Mouse (Mus musculus) forebrain, embryonic 11.5 days (tissue): Measurements from ENCODE around the gene Hspa1a. TPM values are rescaled to one million over a fixed set of nuclear protein-coding genes. Genes with fewer than 3 reads are reported as not detected.
"Not testable (repeated sequence)": the region's sequence is repeated elsewhere in the genome, so short reads cannot be mapped to it uniquely, and the experiment has no call there.

ENCODE experiments used
- ATAC-seq: fragments of 200-750 bp; cut with Nextera tagmentation; replicated peaks from 2 replicates; pipeline ENCODE4 v1.8.0; 2017; ENCODE audit warnings: moderate TSS enrichment; ENCODE audit not compliant: low FRiP score
- DNase-seq: peaks from one replicate; pipeline ENCODE4 v3.0.0-alpha.2; 2017; ENCODE audit warnings: low spot score
- H3K27ac ChIP-seq: fragments of 300-500 bp; sonication (generic); 2 replicates; pipeline ENCODE4 v1.5.1; 2014; ENCODE audit warnings: low read depth, low read length
- H3K27me3 ChIP-seq: fragments of 300-500 bp; sonication (generic); 2 replicates; pipeline ENCODE4 v1.6.1; 2014; ENCODE audit warnings: mild to moderate bottlenecking, low read length, mixed read lengths; ENCODE audit not compliant: control insufficient read depth, insufficient read depth
- H3K36me3 ChIP-seq: fragments of 300-500 bp; sonication (generic); 2 replicates; pipeline ENCODE4 v1.6.1; 2014; ENCODE audit warnings: mild to moderate bottlenecking, low read length, moderate library complexity, mixed read lengths; ENCODE audit not compliant: control insufficient read depth, insufficient read depth
- H3K4me1 ChIP-seq: fragments of 300-500 bp; sonication (generic); replicated peaks from 2 replicates; pipeline ENCODE4 v1.6.1; 2014; ENCODE audit warnings: low read length, mixed read lengths; ENCODE audit not compliant: control insufficient read depth, insufficient read depth
- H3K4me2 ChIP-seq: fragments of 300-500 bp; sonication (generic); 2 replicates; pipeline ENCODE4 v1.6.1; 2014; ENCODE audit warnings: low read depth, mild to moderate bottlenecking, low read length, moderate library complexity, mixed read lengths; ENCODE audit not compliant: severe bottlenecking
- H3K4me3 ChIP-seq: fragments of 300-500 bp; sonication (generic); 2 replicates; pipeline ENCODE4 v1.5.1; 2014; ENCODE audit warnings: low read depth, low read length
- H3K9ac ChIP-seq: fragments of 300-500 bp; sonication (generic); 2 replicates; pipeline ENCODE4 v1.6.1; 2014; ENCODE audit warnings: low read length
- H3K9me3 ChIP-seq: fragments of 300-500 bp; sonication (generic); 2 replicates; pipeline ENCODE4 v1.6.1; 2016; ENCODE audit warnings: low read length, mixed read lengths; ENCODE audit not compliant: control insufficient read depth
- WGBS: fragments of 180-500 bp; shearing (Covaris S2); extraction: QIAGEN DNeasy Blood & Tissue Kit; methylation state at CpG from one replicate; pipeline ENCODE4 v1.1.7; 2014; 5-methylcytosine and 5-hydroxymethylcytosine counted together
- polyA plus RNA-seq: library from polyadenylated mRNA; unstranded; fragments of >200 nt; fragmentation: Nextera tagmentation; extraction: Ambion mirVana; gene quantifications from 2 replicates; pipeline ENCODE4 v1.2.1, GENCODE M21; 2014

The Hspa1a gene
- polyA plus RNA-seq, 1 experiment from 2014 or later = 1.6 TPM

DNA sequence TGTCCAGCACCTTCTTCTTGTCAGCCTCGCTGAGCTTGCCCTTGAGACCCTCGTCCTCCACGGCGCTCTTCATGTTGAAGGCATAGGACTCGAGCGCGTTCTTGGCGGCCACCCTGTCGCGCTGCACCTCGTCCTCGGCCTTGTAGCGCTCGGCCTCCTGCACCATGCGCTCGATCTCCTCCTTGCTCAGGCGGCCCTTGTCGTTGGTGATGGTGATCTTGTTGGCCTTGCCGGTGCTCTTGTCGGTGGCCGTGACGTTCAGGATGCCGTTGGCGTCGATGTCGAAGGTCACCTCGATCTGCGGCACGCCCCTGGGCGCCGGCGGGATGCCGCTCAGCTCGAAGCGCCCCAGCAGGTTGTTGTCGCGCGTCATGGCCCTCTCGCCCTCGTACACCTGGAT is 14.7 kb downstream of the Hspa1a start:
- not testable (repeated sequence) for H3K27me3 ChIP-seq, H3K9me3 ChIP-seq, ATAC-seq, DNase-seq, H3K27ac ChIP-seq, H3K4me1 ChIP-seq, H3K4me2 ChIP-seq, H3K4me3 ChIP-seq, H3K9ac ChIP-seq, H3K36me3 ChIP-seq
- WGBS = 24% methylated on average over 27 of the region's 40 CpGs

DNA sequence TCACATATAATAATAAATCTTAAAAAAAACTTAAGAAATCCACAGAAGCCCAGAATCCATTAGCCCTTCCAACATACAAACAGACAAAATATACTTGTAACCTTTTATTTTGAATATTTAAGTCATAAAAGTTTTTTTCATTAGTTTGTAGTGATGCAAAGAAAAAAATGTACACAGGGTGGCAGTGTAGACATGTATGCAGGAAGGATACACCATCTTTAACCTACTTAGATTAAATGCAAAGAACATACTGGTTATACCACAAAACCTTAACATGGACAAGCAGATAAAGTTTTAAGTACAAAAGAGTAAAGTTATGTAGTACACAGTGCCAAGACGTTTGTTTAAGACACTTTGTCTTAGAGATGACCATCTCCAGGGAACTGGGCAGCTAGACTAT is 15.6 kb downstream of the Hspa1a start:
- Histone ChIP-seq H3K4me1 (peaks cover 6% of the 10 kb centered on the region; the same call in 1 of the 2 replicates), H3K27ac (no peak overlapping the region), H3K4me3 (no peak overlapping the region), H3K9me3 (no peaks in the 10 kb centered on the region), H3K4me2 (no peak overlapping the region), H3K9ac (no peak overlapping the region), H3K27me3 (peaks cover 8% of the 10 kb centered on the region; the same call in 1 of the 2 replicates), H3K36me3 (no peaks in the 10 kb centered on the region)
- DNase-seq (no peak), ATAC-seq (no peak)
- 46% methylated on average over 1 of the region's 1 CpGs for WGBS

DNA sequence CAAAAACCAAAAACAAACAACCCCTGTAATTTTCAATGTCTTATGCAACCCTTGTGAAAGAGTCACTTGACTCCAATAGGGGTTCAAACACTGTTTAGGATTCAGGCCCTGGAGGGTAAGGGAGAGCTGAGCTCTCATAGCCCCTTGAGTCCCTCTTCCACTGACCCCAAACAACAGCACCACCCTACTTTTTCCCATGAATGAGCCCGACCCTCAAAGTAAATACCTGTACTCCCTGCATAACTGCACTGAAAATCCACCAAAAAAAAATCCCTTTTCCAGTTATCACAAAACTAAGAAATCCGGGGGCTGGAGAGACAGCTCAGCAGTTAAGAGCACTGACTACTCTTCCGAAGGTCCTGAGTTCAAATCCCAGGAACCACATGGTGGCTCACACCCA is 16.1 kb downstream of the Hspa1a start:
- DNase-seq = no peak
- H3K36me3 ChIP-seq = no peaks in the 10 kb centered on the region
- no peak overlapping the region for H3K27ac ChIP-seq
- no peak for ATAC-seq
- no peak overlapping the region for H3K9ac ChIP-seq
- H3K4me3 ChIP-seq = no peak overlapping the region
- 87% methylated on average over 3 of the region's 3 CpGs for WGBS
- peaks cover 7% of the 10 kb centered on the region; the same call in 1 of the 2 replicates for H3K4me1 ChIP-seq
- H3K4me2 ChIP-seq = no peak overlapping the region
- no peaks in the 10 kb centered on the region for H3K9me3 ChIP-seq
- H3K27me3 ChIP-seq = peaks cover 8% of the 10 kb centered on the region; the same call in 1 of the 2 replicates

GRCm38 (mm10) chr17:34954831-34955230 is 17.1 kb downstream of the Hspa1a start:
- H3K4me1 ChIP-seq = peaks cover 8% of the 10 kb centered on the region; the same call in 1 of the 2 replicates
- WGBS = 75% methylated on average over 4 of the region's 4 CpGs

GRCm38 (mm10) chr17:34953904-34954303 is 18.1 kb downstream of the Hspa1a start:
- Histone ChIP-seq H3K4me1 (peaks cover 6% of the 10 kb centered on the region; the same call in 1 of the 2 replicates), H3K4me3 (no peak overlapping the region), H3K27me3 (peaks cover 8% of the 10 kb centered on the region; the same call in 1 of the 2 replicates), H3K9me3 (no peaks in the 10 kb centered on the region), H3K27ac (no peak overlapping the region), H3K4me2 (no peak overlapping the region), H3K9ac (no peak overlapping the region), H3K36me3 (peaks cover 11% of the 10 kb centered on the region; the same call in 1 of the 2 replicates)
- ATAC-seq (no peak), DNase-seq (no peak)
- WGBS = 86% methylated on average over 4 of the region's 4 CpGs

More at GRCm38 (mm10) chr17:34954831-34955230, 17.1 kb downstream of the Hspa1a start:
- no peak overlapping the region for H3K4me2 ChIP-seq
- peaks cover 6% of the 10 kb centered on the region; the same call in 1 of the 2 replicates for H3K36me3 ChIP-seq
- no peak overlapping the region for H3K9ac ChIP-seq
- H3K4me3 ChIP-seq = no peak overlapping the region
- H3K27me3 ChIP-seq = peaks cover 8% of the 10 kb centered on the region; the same call in 1 of the 2 replicates
- DNase-seq (no peak), ATAC-seq (no peak)
- no peak overlapping the region for H3K27ac ChIP-seq
- H3K9me3 ChIP-seq = no peaks in the 10 kb centered on the region

DNA sequence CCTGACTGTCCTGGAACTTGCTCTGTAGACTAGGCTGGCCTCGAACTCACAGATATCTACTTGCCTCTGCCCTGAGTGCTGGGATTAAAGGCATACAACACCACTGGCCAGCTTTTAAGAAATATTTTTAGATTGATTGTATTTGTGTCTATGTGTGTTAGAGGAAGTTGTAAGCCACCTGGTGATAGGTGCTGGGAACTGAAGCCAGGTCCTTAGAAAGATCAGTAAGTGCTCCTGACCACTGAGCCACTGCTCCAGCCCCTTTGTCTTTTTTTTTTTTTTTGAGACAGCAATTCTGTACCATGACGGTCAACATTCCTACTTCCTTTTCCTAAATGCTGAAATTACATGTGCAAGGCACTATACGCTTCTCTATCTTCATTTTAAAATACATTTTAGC is 18.7 kb downstream of the Hspa1a start:
- DNase-seq = no peak
- Histone ChIP-seq H3K4me2 (no peak overlapping the region), H3K36me3 (peaks cover 11% of the 10 kb centered on the region; the same call in 1 of the 2 replicates), H3K4me1 (peaks cover 6% of the 10 kb centered on the region; the same call in 1 of the 2 replicates), H3K4me3 (peak overlapping the region; percentile 99; the same call in 1 of the 2 replicates), H3K9ac (no peak overlapping the region), H3K27ac (no peak overlapping the region), H3K27me3 (peaks cover 8% of the 10 kb centered on the region; the same call in 1 of the 2 replicates), H3K9me3 (no peaks in the 10 kb centered on the region)
- no peak for ATAC-seq
- WGBS = 89% methylated on average over 3 of the region's 3 CpGs

DNA sequence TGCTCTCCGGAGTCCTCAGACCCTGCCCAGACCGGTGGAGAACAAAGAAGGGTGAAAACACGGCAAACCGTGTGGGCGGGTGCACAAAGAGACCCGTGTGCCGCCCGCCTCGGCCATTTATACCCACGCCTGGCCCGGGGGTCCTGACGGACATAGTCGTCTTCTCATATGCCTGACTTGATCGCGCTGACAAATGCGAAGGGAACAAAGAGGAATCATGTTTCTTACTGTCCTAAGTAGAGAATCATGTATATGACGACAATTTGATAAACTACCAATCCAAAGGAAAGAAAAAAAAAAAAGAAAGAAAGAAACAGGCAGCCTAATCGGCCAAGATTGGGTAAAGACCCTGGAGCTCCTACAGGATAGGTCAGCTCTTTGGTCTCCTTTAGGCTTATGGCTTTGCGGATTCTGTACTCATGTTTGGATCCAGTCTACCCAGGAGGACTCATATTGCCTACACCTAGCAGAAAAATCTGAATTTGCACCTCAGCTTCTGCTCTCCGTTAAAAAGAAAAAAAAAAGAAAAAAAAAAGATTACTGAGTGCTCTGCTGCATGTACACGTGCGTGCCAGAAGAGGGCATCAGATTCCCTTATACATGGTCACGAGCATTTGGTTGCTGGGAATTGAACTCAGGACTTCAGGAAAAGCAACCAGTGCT is 19.4 kb downstream of the Hspa1a start:
- Histone ChIP-seq H3K4me2 (peak overlapping the region; percentile 97), H3K9ac (peak overlapping the region; percentile 100), H3K4me3 (peak overlapping the region; percentile 99), H3K4me1 (peaks cover 6% of the 10 kb centered on the region; the same call in 1 of the 2 replicates), H3K27ac (peak overlapping the region; percentile 93), H3K27me3 (peaks cover 8% of the 10 kb centered on the region; the same call in 1 of the 2 replicates), H3K9me3 (no peaks in the 10 kb centered on the region), H3K36me3 (peaks cover 11% of the 10 kb centered on the region; the same call in 1 of the 2 replicates)
- under 1% methylated on average over 23 of the region's 23 CpGs for WGBS
- DNase-seq (peak; percentile 93), ATAC-seq (peak; percentile 89)

DNA sequence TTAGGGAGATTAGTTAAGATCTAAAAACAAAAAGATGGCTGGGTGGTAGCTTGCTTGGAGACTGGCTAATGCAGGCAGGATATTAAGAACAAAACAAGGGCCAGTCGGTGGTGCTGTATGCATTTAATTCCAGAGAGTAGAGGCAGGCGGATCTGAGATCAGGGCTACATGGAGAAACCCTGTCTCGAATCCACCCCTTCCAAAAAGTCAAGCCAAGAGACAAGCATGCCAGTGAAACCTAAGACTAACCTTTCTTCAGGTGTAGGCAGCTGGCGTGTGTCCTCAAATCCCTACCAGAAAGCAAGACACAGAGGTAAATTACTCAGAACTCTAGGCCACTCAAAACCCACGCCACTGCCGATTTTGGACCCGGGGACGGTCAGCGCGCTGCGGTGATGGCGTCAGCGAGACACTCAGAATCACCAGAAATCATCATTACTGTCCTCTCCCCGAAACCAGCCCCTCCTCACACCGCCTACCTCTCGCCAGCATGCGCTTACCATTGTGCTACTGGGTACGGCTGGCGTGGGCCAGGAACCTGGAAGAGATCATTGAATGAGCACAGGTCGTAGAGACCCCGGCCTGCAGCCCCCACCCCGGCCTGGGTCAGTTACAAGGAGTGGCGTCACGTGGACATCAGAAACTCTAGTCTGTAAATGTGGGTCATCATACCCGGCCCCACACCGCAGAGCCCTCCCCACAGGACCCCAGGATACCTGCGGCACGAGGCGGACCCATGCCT is 20.1 kb downstream of the Hspa1a start:
- peak overlapping the region; percentile 93 for H3K27ac ChIP-seq
- peak overlapping the region; percentile 99 for H3K4me3 ChIP-seq
- peaks cover 11% of the 10 kb centered on the region; the same call in 1 of the 2 replicates for H3K36me3 ChIP-seq
- peak overlapping the region; percentile 100 for H3K9ac ChIP-seq
- H3K4me2 ChIP-seq = peak overlapping the region; percentile 97
- ATAC-seq = no peak; the same call in 1 of the 2 replicates
- H3K9me3 ChIP-seq = no peaks in the 10 kb centered on the region
- peaks cover 6% of the 10 kb centered on the region; the same call in 1 of the 2 replicates for H3K4me1 ChIP-seq
- no peak for DNase-seq
- under 1% methylated on average over 29 of the region's 29 CpGs for WGBS
- H3K27me3 ChIP-seq = peaks cover 8% of the 10 kb centered on the region; the same call in 1 of the 2 replicates
